Mouse (Mus musculus): Measurements from ENCODE around the gene Pou5f1. TPM values are rescaled to one million over a fixed set of nuclear protein-coding genes. Genes with fewer than 3 reads are reported as not detected.
A peak's percentile ranks its signal among the peaks of the same experiment; 100 is the strongest.
"Not testable (repeated sequence)": the region's sequence is repeated elsewhere in the genome, so short reads cannot be mapped to it uniquely, and the experiment has no call there.

Pou5f1 gene
- not detected in 2 replicates for polyA plus RNA-seq (2015; fragmentation: Nextera tagmentation; extraction: Ambion mirVana)

DNA sequence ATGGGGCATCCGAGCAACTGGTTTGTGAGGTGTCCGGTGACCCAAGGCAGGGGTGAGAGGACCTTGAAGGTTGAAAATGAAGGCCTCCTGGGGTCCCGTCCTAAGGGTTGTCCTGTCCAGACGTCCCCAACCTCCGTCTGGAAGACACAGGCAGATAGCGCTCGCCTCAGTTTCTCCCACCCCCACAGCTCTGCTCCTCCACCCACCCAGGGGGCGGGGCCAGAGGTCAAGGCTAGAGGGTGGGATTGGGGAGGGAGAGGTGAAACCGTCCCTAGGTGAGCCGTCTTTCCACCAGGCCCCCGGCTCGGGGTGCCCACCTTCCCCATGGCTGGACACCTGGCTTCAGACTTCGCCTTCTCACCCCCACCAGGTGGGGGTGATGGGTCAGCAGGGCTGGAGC is at the start of gene Pou5f1:
TSS of gene Pou5f1 (plus strand) at position 243 of the 400 bp plus-strand sequence.
- Histone ChIP-seq H3K4me3 (no peak within 1 kb of the TSS), H3K4me2 (no peak within 1 kb of the TSS), H3K27ac (replicated peaks) (no peak within 1 kb of the TSS), H3K4me1 (peaks cover 6% of the 10 kb centered on the region; the same call in 1 of the 2 replicates), H3K9me3 (no peaks in the 10 kb centered on the region), H3K27me3 (replicated peaks) (peaks cover 78% of the 10 kb centered on the region), H3K9ac (no peak within 1 kb of the TSS), H3K36me3 (no peaks in the 10 kb centered on the region)
- WGBS = 28% methylated on average over 13 of the region's 13 CpGs
- no peak for ATAC-seq (ENCODE audit: extremely low read depth, insufficient number of reproducible peaks, low FRiP score, low TSS enrichment)

DNA sequence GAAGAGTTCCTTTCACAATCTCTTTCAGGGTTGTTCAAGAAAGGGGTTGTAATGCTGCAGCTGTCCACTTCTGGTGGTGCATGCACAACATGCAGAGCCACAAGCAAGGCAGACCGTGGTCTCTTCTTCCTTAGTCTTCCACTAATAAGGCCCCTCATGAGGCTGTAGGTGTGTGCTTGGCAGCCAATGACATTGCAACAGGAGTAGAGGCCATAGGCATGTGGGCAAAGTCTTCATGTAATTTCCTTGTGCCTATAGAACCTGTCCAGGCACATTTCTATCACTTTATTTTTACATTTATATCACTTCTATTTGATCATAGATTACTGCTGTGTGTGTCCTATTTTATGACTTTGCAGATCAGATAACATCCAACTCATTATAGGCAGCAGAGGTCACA is 47.6 kb upstream of the Pou5f1 start:
- H3K9ac ChIP-seq; H3K4me1 ChIP-seq; H3K4me2 ChIP-seq; H3K4me3 ChIP-seq; H3K9me3 ChIP-seq; H3K27me3 ChIP-seq (replicated peaks); ATAC-seq (ENCODE audit: extremely low read depth, insufficient number of reproducible peaks, low FRiP score, low TSS enrichment); H3K36me3 ChIP-seq; H3K27ac ChIP-seq (replicated peaks): not testable (repeated sequence)
- no CpG with 5 or more reads among the region's 1 CpGs for WGBS

DNA sequence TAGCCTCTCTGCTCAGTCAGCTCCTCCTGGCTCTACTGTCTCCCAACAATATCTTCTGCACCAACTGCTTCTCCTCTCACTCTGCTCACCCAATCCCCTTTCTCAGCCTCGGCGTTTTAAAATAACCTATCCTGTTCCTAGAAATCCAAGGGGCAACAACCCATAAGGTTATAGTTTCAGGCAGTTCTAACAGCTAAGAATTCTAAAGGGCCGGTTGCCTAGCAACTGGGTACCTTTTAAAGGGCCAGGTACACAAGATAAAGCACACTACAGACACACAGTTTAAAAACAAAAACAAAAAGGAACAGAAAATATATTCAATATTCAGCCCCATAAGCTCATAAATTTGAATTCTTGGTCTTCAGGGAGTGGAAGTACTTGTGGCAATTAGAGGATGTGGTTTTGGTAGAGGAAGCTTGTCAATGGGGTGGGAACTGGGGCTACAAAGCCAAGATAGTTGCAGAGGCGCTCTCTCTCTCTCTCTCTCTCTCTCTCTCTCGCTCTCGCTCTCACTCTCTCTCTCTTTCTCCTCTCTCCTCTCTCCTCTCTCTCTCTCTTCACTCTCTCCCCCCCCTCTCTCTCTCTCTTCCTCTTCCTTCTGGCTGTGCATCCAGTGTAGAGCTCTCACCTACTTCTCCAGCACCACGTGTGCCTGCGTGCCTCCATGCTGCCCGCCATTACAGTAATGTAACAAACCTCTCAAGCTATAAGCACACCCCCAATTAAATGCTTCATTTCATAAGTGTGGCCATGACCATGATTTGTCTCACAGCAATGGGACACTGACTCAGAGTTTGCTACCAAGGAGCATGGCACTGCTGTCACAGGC is 45.1 kb upstream of the Pou5f1 start:
- not testable (repeated sequence) for H3K36me3 ChIP-seq; H3K4me2 ChIP-seq; H3K9me3 ChIP-seq; H3K4me3 ChIP-seq; H3K27ac ChIP-seq (replicated peaks); H3K4me1 ChIP-seq; ATAC-seq (ENCODE audit: extremely low read depth, insufficient number of reproducible peaks, low FRiP score, low TSS enrichment); H3K9ac ChIP-seq
- H3K27me3 ChIP-seq (replicated peaks) = peaks cover 21% of the 10 kb centered on the region
- 63% methylated on average over 2 of the region's 9 CpGs for WGBS

DNA sequence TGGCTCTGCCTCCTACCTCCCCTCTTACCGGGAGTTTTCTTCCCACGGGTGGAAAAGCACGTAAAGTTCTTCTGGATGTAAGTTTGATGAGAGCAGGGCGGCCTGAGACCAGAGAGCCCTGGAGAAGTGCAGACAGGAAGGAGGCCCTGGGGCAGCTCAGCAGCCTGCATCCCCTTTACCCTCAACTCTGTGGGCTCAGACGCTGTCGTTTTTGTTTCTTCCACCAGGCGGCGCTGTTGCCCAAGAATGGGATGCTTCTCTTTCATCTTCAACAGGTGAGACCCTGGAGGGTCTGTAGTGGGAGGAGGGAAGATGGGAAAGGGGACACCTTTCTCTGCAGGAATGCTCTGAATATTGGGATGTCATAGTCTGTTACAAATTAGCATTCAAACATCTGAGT is 40.2 kb upstream of the Pou5f1 start:
- not testable (repeated sequence) for H3K4me3 ChIP-seq; H3K9me3 ChIP-seq; H3K27ac ChIP-seq (replicated peaks); ATAC-seq (ENCODE audit: extremely low read depth, insufficient number of reproducible peaks, low FRiP score, low TSS enrichment); H3K9ac ChIP-seq; H3K36me3 ChIP-seq; H3K4me2 ChIP-seq
- H3K4me1 ChIP-seq = peaks cover 11% of the 10 kb centered on the region
- H3K27me3 ChIP-seq (replicated peaks) = peaks cover 47% of the 10 kb centered on the region
- 7% methylated on average over 8 of the region's 8 CpGs for WGBS

DNA sequence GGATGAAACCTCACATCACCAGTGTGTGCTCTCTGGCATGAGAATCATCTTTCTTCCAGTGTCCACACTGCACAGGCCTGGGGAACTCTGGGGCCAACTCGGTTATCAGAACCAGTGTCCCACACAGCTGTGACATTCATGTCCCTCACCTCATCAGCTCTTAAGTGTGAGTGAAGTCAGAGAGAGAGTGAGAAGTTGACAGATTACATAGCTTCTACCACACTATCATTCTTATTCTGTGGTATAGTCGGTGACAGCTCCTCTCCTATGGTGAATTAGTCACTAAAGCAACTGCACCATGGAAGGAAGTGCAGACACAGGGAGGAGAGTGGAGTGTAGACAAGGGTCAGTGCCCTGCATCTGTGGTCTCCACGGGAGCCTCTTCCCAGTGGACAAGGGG is 36.9 kb upstream of the Pou5f1 start:
- not testable (repeated sequence) for H3K27ac ChIP-seq (replicated peaks); ATAC-seq (ENCODE audit: extremely low read depth, insufficient number of reproducible peaks, low FRiP score, low TSS enrichment); H3K36me3 ChIP-seq; H3K9me3 ChIP-seq; H3K4me3 ChIP-seq; H3K4me2 ChIP-seq; H3K9ac ChIP-seq
- H3K27me3 ChIP-seq (replicated peaks) = peaks cover 67% of the 10 kb centered on the region
- peaks cover 13% of the 10 kb centered on the region for H3K4me1 ChIP-seq
- WGBS = 39% methylated on average over 3 of the region's 3 CpGs

DNA sequence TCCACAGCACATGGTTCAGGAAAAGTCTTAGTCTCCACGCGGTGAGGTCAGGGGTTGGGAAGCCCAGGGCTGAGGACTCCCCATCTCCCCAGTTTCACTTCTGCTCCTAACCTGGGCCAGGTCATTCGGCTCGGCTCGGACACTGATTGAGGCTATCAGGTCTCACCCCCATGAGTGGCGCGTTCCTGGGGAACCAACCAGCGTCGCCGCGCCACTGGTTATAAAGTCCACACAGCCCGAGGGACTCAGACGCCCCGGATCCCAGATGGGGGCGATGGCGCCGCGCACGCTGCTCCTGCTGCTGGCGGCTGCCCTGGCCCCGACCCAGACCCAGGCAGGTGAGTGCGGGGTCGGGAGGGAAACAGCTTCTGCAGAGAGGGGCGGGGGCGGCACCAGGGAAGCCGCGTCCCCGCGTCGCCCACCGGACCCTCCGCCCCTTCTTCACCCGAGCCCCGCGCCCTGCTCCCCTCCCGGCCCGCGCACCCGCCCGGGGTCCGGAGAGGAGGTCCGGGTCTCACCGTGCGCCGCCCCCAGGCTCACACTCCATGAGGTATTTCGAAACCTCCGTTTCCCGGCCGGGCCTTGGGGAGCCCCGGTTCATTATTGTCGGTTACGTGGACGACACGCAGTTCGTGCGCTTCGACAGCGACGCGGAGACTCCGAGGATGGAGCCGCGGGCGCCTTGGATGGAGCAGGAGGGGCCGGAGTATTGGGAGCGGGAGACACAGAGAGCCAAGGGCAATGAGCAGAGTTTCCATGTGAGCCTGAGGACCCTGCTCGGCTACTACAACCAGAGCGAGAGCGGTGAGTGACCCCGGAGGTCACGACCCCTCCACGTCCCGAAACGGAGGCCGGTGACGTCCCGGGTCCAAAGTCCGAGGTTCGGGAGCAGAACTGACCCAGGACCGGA is 35.7 kb upstream of the Pou5f1 start, which contains the start of gene H2-Q10:
TSS of gene H2-Q10 (plus strand) at position 248 of the 910 bp plus-strand sequence.
- peak within 1 kb of the TSS; percentile 57 for H3K9ac ChIP-seq
- 2% methylated on average over 79 of the region's 80 CpGs for WGBS
- no peaks in the 10 kb centered on the region for H3K36me3 ChIP-seq
- peaks cover 68% of the 10 kb centered on the region for H3K27me3 ChIP-seq (replicated peaks)
- H3K4me1 ChIP-seq = peaks cover 13% of the 10 kb centered on the region
- H3K4me3 ChIP-seq = peak within 1 kb of the TSS; percentile 56
- no peak within 1 kb of the TSS for H3K27ac ChIP-seq (replicated peaks)
- H3K9me3 ChIP-seq = no peaks in the 10 kb centered on the region
- H3K4me2 ChIP-seq = peak within 1 kb of the TSS; percentile 88
- no peak for ATAC-seq (ENCODE audit: extremely low read depth, insufficient number of reproducible peaks, low FRiP score, low TSS enrichment)

DNA sequence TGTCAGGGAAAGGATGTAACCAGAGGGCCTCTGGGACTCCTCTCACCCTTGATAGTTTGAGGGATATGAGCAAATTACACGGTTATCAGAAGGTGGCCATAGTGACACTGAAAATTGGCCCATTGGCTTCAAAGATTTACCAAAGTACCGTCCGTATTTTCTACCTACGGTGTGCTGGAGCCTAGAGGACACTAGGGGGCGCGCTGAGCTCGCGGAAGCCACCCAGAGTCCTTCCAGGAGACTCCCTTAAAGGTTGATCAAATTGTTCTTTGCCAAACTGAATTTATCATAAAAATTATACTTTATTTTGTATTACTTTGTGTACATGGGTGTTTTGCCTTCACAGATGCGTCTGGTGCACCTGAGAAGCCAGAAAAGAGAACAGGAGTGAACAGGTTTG is 21.8 kb upstream of the Pou5f1 start:
- 2% methylated on average over 9 of the region's 9 CpGs for WGBS
- no peaks in the 10 kb centered on the region for H3K36me3 ChIP-seq
- no peaks in the 10 kb centered on the region for H3K9me3 ChIP-seq

DNA sequence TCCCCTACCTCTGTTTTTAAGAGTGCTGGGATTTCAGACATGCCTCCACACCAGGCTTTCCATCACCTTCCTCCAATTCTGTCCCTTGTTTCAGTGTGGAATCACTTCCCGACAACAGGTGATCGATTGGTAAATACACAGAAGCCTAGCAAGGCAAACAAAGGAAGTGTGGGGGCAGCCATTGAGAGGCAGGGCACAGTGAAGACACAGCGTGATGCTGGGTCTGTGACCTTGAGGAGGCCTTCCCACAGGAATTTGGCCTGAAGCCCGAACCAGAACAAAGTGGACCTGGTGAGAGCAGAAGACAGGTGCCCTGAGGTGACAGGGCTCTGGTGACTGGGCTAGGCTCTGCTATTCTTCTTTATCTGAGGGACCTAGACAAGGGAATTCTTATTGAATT is 20.1 kb upstream of the Pou5f1 start:
- Histone ChIP-seq H3K4me2 (no peak overlapping the region), H3K9ac (no peak overlapping the region), H3K36me3 (no peaks in the 10 kb centered on the region), H3K27ac (replicated peaks) (peak overlapping the region; percentile 71), H3K27me3 (replicated peaks) (peaks cover 7% of the 10 kb centered on the region; the same call in 1 of the 2 replicates), H3K4me1 (peaks cover 4% of the 10 kb centered on the region; the same call in 1 of the 2 replicates), H3K9me3 (no peaks in the 10 kb centered on the region), H3K4me3 (no peak overlapping the region)
- ATAC-seq (ENCODE audit: extremely low read depth, insufficient number of reproducible peaks, low FRiP score, low TSS enrichment) = no peak; the same call in 1 of the 2 replicates
- 29% methylated on average over 4 of the region's 4 CpGs for WGBS

More for the DNA sequence above, 21.8 kb upstream of the Pou5f1 start:
- Histone ChIP-seq H3K27me3 (replicated peaks) (0 out of 2 replicates have a peak, but pooled peaks cover 3% of the 10 kb centered on the region), H3K27ac (replicated peaks) (no peak overlapping the region), H3K4me1 (peaks cover 4% of the 10 kb centered on the region; the same call in 1 of the 2 replicates), H3K4me3 (no peak overlapping the region), H3K9ac (no peak overlapping the region), H3K4me2 (no peak overlapping the region)
- ATAC-seq (ENCODE audit: extremely low read depth, insufficient number of reproducible peaks, low FRiP score, low TSS enrichment) = no peak

DNA sequence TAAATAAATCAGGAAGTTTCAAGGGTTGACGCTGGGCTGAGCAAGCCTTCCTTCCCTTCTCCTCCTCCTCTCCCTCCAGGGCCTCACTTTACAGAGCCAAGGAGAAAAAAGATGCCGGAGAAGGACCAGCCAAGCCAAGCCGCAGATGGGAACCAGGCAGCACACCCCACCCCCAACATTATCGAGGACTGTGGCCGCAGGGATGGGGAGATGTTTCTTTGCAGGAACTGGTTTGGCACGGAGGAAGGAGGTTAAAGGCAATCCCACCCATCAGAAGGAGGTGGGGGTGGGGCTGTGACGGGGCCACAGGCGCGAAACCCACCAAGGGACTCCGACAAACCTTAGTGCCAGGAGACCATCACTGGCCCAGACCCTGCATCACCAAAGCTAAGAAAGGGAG is 19.1 kb upstream of the Pou5f1 start:
- no peak overlapping the region for H3K4me3 ChIP-seq
- H3K9ac ChIP-seq = no peak overlapping the region
- 35% methylated on average over 10 of the region's 10 CpGs for WGBS

DNA sequence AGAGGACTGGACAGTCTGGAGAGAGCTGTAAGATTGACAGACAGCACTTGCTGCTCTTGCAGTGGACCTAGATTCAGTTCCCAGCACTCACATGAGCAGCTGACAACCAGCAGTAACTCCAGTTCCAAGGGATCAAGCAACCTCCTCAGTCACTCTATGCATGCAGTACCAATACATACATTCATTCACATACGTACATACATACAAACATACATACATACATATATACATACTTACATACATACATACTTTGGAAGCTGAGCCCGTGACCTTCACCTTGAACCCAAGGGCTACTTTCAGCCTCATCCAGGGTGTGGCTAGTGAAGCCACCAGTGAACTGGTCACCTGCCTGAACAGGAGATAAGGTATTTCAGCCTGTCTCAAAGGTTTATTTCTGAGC is 17.8 kb upstream of the Pou5f1 start:
- no peaks in the 10 kb centered on the region for H3K9me3 ChIP-seq
- H3K27me3 ChIP-seq (replicated peaks) = peaks cover 7% of the 10 kb centered on the region; the same call in 1 of the 2 replicates
- no peak overlapping the region for H3K9ac ChIP-seq
- no peak overlapping the region for H3K4me2 ChIP-seq
- no peak overlapping the region for H3K4me3 ChIP-seq
- no peak for ATAC-seq (ENCODE audit: extremely low read depth, insufficient number of reproducible peaks, low FRiP score, low TSS enrichment)
- H3K4me1 ChIP-seq = peaks cover 4% of the 10 kb centered on the region; the same call in 1 of the 2 replicates
- no peak overlapping the region for H3K27ac ChIP-seq (replicated peaks)
- no peaks in the 10 kb centered on the region for H3K36me3 ChIP-seq
- WGBS = 85% methylated on average over 2 of the region's 2 CpGs

More for the DNA sequence above, 19.1 kb upstream of the Pou5f1 start:
- no peak for ATAC-seq (ENCODE audit: extremely low read depth, insufficient number of reproducible peaks, low FRiP score, low TSS enrichment)
- Histone ChIP-seq H3K27me3 (replicated peaks) (peaks cover 7% of the 10 kb centered on the region; the same call in 1 of the 2 replicates), H3K27ac (replicated peaks) (no peak overlapping the region), H3K4me2 (no peak overlapping the region), H3K9me3 (no peaks in the 10 kb centered on the region), H3K4me1 (peaks cover 4% of the 10 kb centered on the region; the same call in 1 of the 2 replicates), H3K36me3 (no peaks in the 10 kb centered on the region)

DNA sequence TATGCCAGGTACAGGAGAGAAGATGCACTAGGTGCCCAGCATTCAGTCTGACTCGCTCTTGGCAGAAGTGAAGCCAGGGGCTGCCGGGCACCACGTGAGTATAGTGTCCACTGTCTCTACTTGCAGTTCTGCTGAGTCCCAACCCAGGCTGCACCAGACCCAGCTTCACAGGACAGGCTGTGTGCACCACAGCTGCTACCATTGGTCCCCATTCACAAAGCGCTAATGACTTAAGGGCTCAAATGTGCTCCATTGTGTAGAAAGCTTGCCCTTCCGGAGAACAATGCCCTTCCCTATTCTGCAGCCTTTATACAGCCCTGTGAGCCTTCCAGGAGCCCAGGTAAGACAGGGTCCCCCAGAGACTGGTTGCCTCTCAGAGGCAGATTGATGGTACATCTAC is 15.5 kb upstream of the Pou5f1 start:
- ATAC-seq (ENCODE audit: extremely low read depth, insufficient number of reproducible peaks, low FRiP score, low TSS enrichment) = no peak
- Histone ChIP-seq H3K4me3 (no peak overlapping the region), H3K36me3 (no peaks in the 10 kb centered on the region), H3K27me3 (replicated peaks) (peaks cover 4% of the 10 kb centered on the region; the same call in 1 of the 2 replicates), H3K27ac (replicated peaks) (no peak overlapping the region), H3K4me1 (peaks cover 4% of the 10 kb centered on the region; the same call in 1 of the 2 replicates), H3K9ac (no peak overlapping the region), H3K4me2 (no peak overlapping the region), H3K9me3 (no peaks in the 10 kb centered on the region)
- WGBS = 73% methylated on average over 5 of the region's 5 CpGs
